Mouse (Mus musculus): ENCODE data around the gene Atp1a3. TPM values are rescaled to one million over a fixed set of nuclear protein-coding genes. Genes with fewer than 3 reads are reported as not detected.

Gene Atp1a3
- total and polyA plus RNA-seq, 3 experiments = 0.39 to 1.7 (median 1.2) TPM

GRCm38 (mm10) chr7:24949958-24950623 lies 55.7 kb downstream of the Atp1a3 start:
- Histone ChIP-seq H3K79me2 (replicated peaks; ENCODE audit: control insufficient read depth, insufficient read depth, low read length) (no peaks in the 10 kb centered on the region), H3K9ac (ENCODE audit: low read depth, low read length) (no peak overlapping the region), H3K4me3 (no peak overlapping the region), H3K27ac (no peak overlapping the region), H3K4me1 (ENCODE audit: control insufficient read depth, insufficient read depth, low read length) (no peaks in the 10 kb centered on the region), H3K27me3 (ENCODE audit: control insufficient read depth, insufficient read depth, low read length) (peaks cover 23% of the 10 kb centered on the region), H3K36me3 (ENCODE audit: control insufficient read depth, insufficient read depth, low read length) (no peaks in the 10 kb centered on the region)
- DNase-seq = peak; percentile 61 to 82
- WGBS = 3% methylated on average over 8 of the region's 8 CpGs
- TF ChIP-seq CTCF (IDR thresholded peaks at IDR 0.05) (peak; percentile 82), EP300 (IDR thresholded peaks at IDR 0.05; ENCODE audit: insufficient read depth, low read depth, low read length) (no peak), POLR2A (IDR thresholded peaks at IDR 0.05; ENCODE audit: insufficient read depth, low read depth, low read length) (no peak)
- intact Hi-C loops (cut with DNase I) = loop anchor here (1.0 kb wide), 1 partner anchor 60 kb away; no protein-coding TSS in a partner anchor

GRCm38 (mm10) chr7:24948774-24949173 lies 57.0 kb downstream of the Atp1a3 start:
- WGBS = 5% methylated on average over 29 of the region's 29 CpGs

DNA sequence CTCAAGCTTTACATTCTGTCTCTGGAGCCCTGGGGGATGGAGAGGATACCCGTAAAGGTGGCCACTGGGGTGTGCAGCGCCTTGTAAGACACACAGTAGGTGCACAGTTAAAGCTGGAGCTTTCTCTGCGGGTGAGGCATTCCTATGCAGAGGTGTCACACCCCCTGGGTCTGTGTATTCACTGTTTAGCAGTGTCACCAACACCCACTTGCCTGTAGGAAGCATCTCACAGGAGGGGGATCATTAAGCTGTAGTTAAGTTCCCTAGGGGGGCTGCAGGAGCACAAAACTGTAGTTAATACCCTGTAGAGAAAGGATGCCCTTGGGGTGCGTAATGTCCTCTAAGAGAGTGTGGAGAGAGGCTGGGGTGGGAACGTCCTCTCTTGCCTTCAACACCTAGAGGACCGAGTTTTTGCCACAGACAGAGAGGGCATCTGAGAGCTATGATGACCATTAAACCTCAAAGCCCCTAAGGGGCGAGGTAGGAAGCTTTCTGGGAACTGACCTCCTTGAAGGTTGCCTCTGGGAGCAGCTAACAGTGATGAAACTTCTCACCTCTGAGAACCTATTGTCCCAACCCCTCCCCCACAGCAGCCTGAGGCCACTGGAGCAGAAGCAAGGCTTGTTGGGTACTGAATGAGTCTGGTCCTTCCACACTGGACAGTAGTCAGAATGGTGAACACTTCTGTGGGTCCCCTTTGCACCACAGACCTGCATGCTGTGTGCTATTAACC lies 58.3 kb downstream of the Atp1a3 start:
- Histone ChIP-seq H3K9ac (ENCODE audit: low read depth, low read length) (no peak overlapping the region), H3K79me2 (replicated peaks; ENCODE audit: control insufficient read depth, insufficient read depth, low read length) (no peaks in the 10 kb centered on the region), H3K4me3 (no peak overlapping the region), H3K36me3 (ENCODE audit: control insufficient read depth, insufficient read depth, low read length) (no peaks in the 10 kb centered on the region), H3K27me3 (ENCODE audit: control insufficient read depth, insufficient read depth, low read length) (peaks cover 33% of the 10 kb centered on the region), H3K4me1 (ENCODE audit: control insufficient read depth, insufficient read depth, low read length) (peaks cover 1% of the 10 kb centered on the region; the same call in 1 of the 2 replicates), H3K27ac (no peak overlapping the region)
- WGBS = 4% methylated on average over 7 of the region's 7 CpGs
- TF ChIP-seq POLR2A (IDR thresholded peaks at IDR 0.05; ENCODE audit: insufficient read depth, low read depth, low read length) (no peak), EP300 (IDR thresholded peaks at IDR 0.05; ENCODE audit: insufficient read depth, low read depth, low read length) (no peak), CTCF (IDR thresholded peaks at IDR 0.05) (no peak)
- no peak for DNase-seq
- intact Hi-C loops (cut with DNase I) = no loop called here

More at GRCm38 (mm10) chr7:24948774-24949173, 57.0 kb downstream of the Atp1a3 start:
- Histone ChIP-seq H3K4me3 (no peak overlapping the region), H3K27ac (no peak overlapping the region), H3K9ac (ENCODE audit: low read depth, low read length) (no peak overlapping the region), H3K27me3 (ENCODE audit: control insufficient read depth, insufficient read depth, low read length) (peaks cover 31% of the 10 kb centered on the region), H3K79me2 (replicated peaks; ENCODE audit: control insufficient read depth, insufficient read depth, low read length) (no peaks in the 10 kb centered on the region), H3K4me1 (ENCODE audit: control insufficient read depth, insufficient read depth, low read length) (peaks cover 1% of the 10 kb centered on the region; the same call in 1 of the 2 replicates), H3K36me3 (ENCODE audit: control insufficient read depth, insufficient read depth, low read length) (no peaks in the 10 kb centered on the region)
- TF ChIP-seq EP300 (IDR thresholded peaks at IDR 0.05; ENCODE audit: insufficient read depth, low read depth, low read length) (no peak), CTCF (IDR thresholded peaks at IDR 0.05) (no peak), POLR2A (IDR thresholded peaks at IDR 0.05; ENCODE audit: insufficient read depth, low read depth, low read length) (no peak)
- DNase-seq = no peak
- intact Hi-C loops (cut with DNase I) = no loop called here

GRCm38 (mm10) chr7:24944257-24944950 lies 61.4 kb downstream of the Atp1a3 start, which contains the start of gene Gm4881:
Gene Gm4881 (minus strand): TSS chr7:24944494.
- 1% methylated on average over 71 of the region's 72 CpGs for WGBS
- Histone ChIP-seq H3K36me3 (ENCODE audit: control insufficient read depth, insufficient read depth, low read length) (no peaks in the 10 kb centered on the region), H3K27me3 (ENCODE audit: control insufficient read depth, insufficient read depth, low read length) (peaks cover 36% of the 10 kb centered on the region), H3K79me2 (replicated peaks; ENCODE audit: control insufficient read depth, insufficient read depth, low read length) (no peaks in the 10 kb centered on the region), H3K4me1 (ENCODE audit: control insufficient read depth, insufficient read depth, low read length) (peaks cover 1% of the 10 kb centered on the region; the same call in 1 of the 2 replicates), H3K4me3 (peak within 1 kb of the TSS; percentile 8; the same call in 1 of the 2 replicates), H3K27ac (no peak within 1 kb of the TSS), H3K9ac (ENCODE audit: low read depth, low read length) (no peak within 1 kb of the TSS)
- intact Hi-C loops (cut with DNase I) = no loop called here
- TF ChIP-seq POLR2A (IDR thresholded peaks at IDR 0.05; ENCODE audit: insufficient read depth, low read depth, low read length) = no peak
- TF ChIP-seq CTCF (IDR thresholded peaks at IDR 0.05) = no peak
- no peak for TF ChIP-seq EP300 (IDR thresholded peaks at IDR 0.05; ENCODE audit: insufficient read depth, low read depth, low read length)
- DNase-seq = no peak

GRCm38 (mm10) chr7:24943641-24944040 lies 62.1 kb downstream of the Atp1a3 start:
- Histone ChIP-seq H3K36me3 (ENCODE audit: control insufficient read depth, insufficient read depth, low read length) (no peaks in the 10 kb centered on the region), H3K27me3 (ENCODE audit: control insufficient read depth, insufficient read depth, low read length) (peaks cover 36% of the 10 kb centered on the region), H3K4me1 (ENCODE audit: control insufficient read depth, insufficient read depth, low read length) (peaks cover 1% of the 10 kb centered on the region; the same call in 1 of the 2 replicates), H3K4me3 (no peak overlapping the region), H3K27ac (no peak overlapping the region), H3K9ac (ENCODE audit: low read depth, low read length) (no peak overlapping the region), H3K79me2 (replicated peaks; ENCODE audit: control insufficient read depth, insufficient read depth, low read length) (no peaks in the 10 kb centered on the region)
- no peak for TF ChIP-seq POLR2A (IDR thresholded peaks at IDR 0.05; ENCODE audit: insufficient read depth, low read depth, low read length)
- no peak for TF ChIP-seq EP300 (IDR thresholded peaks at IDR 0.05; ENCODE audit: insufficient read depth, low read depth, low read length)
- TF ChIP-seq CTCF (IDR thresholded peaks at IDR 0.05) = no peak
- intact Hi-C loops (cut with DNase I) = no loop called here
- WGBS = 1% methylated on average over 6 of the region's 6 CpGs
- no peak for DNase-seq

Data from heart, adult 2 months (tissue).